10 mouse cellular contexts compared by ENCODE assay signal in the genomic region with DNA sequence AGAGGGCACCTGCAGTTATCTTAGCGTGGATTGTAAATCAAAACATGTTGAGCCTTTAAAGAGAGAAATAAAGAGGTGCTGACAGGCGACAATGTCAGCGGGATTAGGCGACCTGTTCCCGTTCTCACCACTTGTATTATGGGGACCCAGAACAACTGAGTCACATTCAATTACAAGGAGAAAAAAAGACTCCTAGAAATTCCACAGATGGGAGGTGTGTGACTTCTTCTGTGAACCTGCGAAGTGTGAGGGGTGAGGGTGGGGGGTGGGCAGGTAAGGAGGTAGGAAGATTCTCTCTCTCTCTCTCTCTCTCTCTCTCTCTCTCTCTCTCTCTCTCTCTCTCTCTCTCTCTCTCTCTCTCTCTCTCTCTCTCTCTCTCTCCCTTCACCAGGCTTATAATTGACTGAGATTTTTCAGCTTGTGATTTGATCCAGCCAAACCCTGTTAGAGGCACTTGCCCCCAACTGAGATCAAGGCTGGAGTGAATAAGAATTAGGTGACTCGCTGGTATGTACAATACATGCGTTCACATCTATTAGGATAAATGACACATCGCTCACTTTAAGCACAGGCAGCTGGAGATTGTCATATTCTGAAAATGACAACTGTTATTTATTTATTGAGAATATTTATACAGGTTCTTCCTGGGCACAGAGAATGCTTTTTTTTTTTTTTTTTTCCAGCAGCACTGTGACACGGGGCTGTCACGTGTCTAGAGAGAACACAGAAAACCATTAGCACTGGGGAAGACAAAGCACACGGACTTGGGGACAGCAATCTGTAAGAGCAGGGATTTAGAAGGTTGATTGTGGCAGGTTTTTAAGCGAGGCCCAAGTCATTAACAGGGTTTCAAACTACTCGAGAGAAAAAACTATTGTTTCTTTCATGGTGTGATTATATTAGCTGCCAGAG.
DNase-seq lines count a peak whose midpoint lies in the region; ATAC-seq and TF ChIP-seq lines count a peak whose summit lies in the region.
"Had no signal": no experiment of that assay in that cellular context is flagged by ENCODE, and none has a peak within 500 bp of the region (broad histone marks: within the 10 kb centered on the region; RNA-seq: fewer than 3 reads in every experiment).

No protein-coding gene starts in this region.

- DNase-seq in kidney, adult 2 months = peak; percentile 32
- DNase-seq in kidney, postnatal 36 days = no peak
- peak; percentile 22 for DNase-seq in hindbrain, postnatal 0 days (ENCODE audit: low spot score)
- DNase-seq in right cerebral cortex, postnatal 4 days = no peak
- no peak for DNase-seq in right cerebral cortex, postnatal 25 days
- DNase-seq in ovary, postnatal 36 days (ENCODE audit: low spot score) = no peak
- DNase-seq: heart, postnatal 4 days had no signal

- no peak overlapping the region for H3K4me3 ChIP-seq in kidney, adult 2 months (ENCODE audit: insufficient read depth, low read depth, low read length)
- H3K4me3 ChIP-seq in forebrain, embryonic 12.5 days (replicated peaks) = no peak overlapping the region
- H3K4me3 ChIP-seq in hindbrain, postnatal 0 days (ENCODE audit: low read length) = no peak overlapping the region
- peak overlapping the region; percentile 11; the same call in 1 of the 2 replicates for H3K4me3 ChIP-seq in neural tube, embryonic 13.5 days
- H3K4me3 ChIP-seq: myocyte had no signal

- no peak overlapping the region for H3K27ac ChIP-seq in kidney, adult 2 months (ENCODE audit: insufficient read depth, low read depth, low read length)
- H3K27ac ChIP-seq in forebrain, embryonic 12.5 days = peak overlapping the region; percentile 65
- no peak overlapping the region for H3K27ac ChIP-seq in hindbrain, postnatal 0 days
- H3K27ac ChIP-seq in neural tube, embryonic 13.5 days (replicated peaks) = no peak overlapping the region

- ATAC-seq in forebrain, embryonic 12.5 days (ENCODE audit: low FRiP score) = peak; percentile 85
- ATAC-seq in hindbrain, postnatal 0 days = peak; percentile 72; the same call in 1 of the 2 replicates
- ATAC-seq in neural tube, embryonic 13.5 days (ENCODE audit: low read depth) = peak; percentile 75

- peak overlapping the region; percentile 38 for H3K4me2 ChIP-seq in forebrain, embryonic 12.5 days
- H3K4me2 ChIP-seq in hindbrain, postnatal 0 days (ENCODE audit: low read depth, low read length) = no peak overlapping the region
- peak overlapping the region; percentile 37 for H3K4me2 ChIP-seq in neural tube, embryonic 13.5 days

- TF ChIP-seq CTCF in kidney, adult 2 months (conservative IDR thresholded peaks at IDR 0.05; ENCODE audit: insufficient read depth, insufficient read length, low read depth, low read length) = no peak
- no peak for TF ChIP-seq CTCF in hindbrain, postnatal 0 days (IDR thresholded peaks at IDR 0.05; ENCODE audit: low read depth)

- no peak for TF ChIP-seq POLR2A in kidney, adult 2 months (IDR thresholded peaks at IDR 0.05; ENCODE audit: low read depth, low read length)

- H3K4me1 ChIP-seq in kidney, adult 2 months (ENCODE audit: control insufficient read depth, insufficient read depth, low read length) = no peaks in the 10 kb centered on the region
- H3K4me1 ChIP-seq in forebrain, embryonic 12.5 days = peaks cover 28% of the 10 kb centered on the region
- no peaks in the 10 kb centered on the region for H3K4me1 ChIP-seq in hindbrain, postnatal 0 days (ENCODE audit: insufficient read depth, low read length)
- H3K4me1 ChIP-seq in neural tube, embryonic 13.5 days (replicated peaks) = peaks cover 17% of the 10 kb centered on the region

- H3K36me3 ChIP-seq in kidney, adult 2 months (ENCODE audit: control insufficient read depth, insufficient read depth, low read length) = no peaks in the 10 kb centered on the region
- no peaks in the 10 kb centered on the region for H3K36me3 ChIP-seq in forebrain, embryonic 12.5 days (replicated peaks)
- H3K36me3 ChIP-seq in hindbrain, postnatal 0 days (ENCODE audit: insufficient read depth, low read length) = no peaks in the 10 kb centered on the region
- no peaks in the 10 kb centered on the region for H3K36me3 ChIP-seq in neural tube, embryonic 13.5 days

- H3K9ac ChIP-seq in forebrain, embryonic 12.5 days = no peak overlapping the region
- no peak overlapping the region for H3K9ac ChIP-seq in hindbrain, postnatal 0 days (replicated peaks; ENCODE audit: low read length)
- H3K9ac ChIP-seq in neural tube, embryonic 13.5 days = peak overlapping the region; percentile 6; the same call in 1 of the 2 replicates

- no peaks in the 10 kb centered on the region for H3K9me3 ChIP-seq in forebrain, embryonic 12.5 days
- no peaks in the 10 kb centered on the region for H3K9me3 ChIP-seq in hindbrain, postnatal 0 days (ENCODE audit: low read length)
- no peaks in the 10 kb centered on the region for H3K9me3 ChIP-seq in neural tube, embryonic 13.5 days

- 48% methylated on average over 14 of the region's 14 CpGs for WGBS in kidney, adult 2 months
- WGBS in forebrain, embryonic 12.5 days = 4% methylated on average over 14 of the region's 14 CpGs
- 20% methylated on average over 14 of the region's 14 CpGs for WGBS in hindbrain, postnatal 0 days
- 9% methylated on average over 14 of the region's 14 CpGs for whole genome bisulfite sequencing in neural tube, embryonic 13.5 days

- H3K27me3 ChIP-seq in kidney, adult 2 months (replicated peaks; ENCODE audit: control insufficient read depth, insufficient read depth, low read length) = no peaks in the 10 kb centered on the region
- no peaks in the 10 kb centered on the region for H3K27me3 ChIP-seq in forebrain, embryonic 12.5 days
- no peaks in the 10 kb centered on the region for H3K27me3 ChIP-seq in hindbrain, postnatal 0 days (ENCODE audit: insufficient read depth, low read length)
- H3K27me3 ChIP-seq in neural tube, embryonic 13.5 days = peaks cover 20% of the 10 kb centered on the region; the same call in 1 of the 2 replicates

Comparison
In these comparisons a context has a peak if more than half of its experiments do, and no peak if none do; other contexts are left out.
1. DNase-seq: peak in kidney, adult 2 months (single experiment) and hindbrain, postnatal 0 days (single experiment); none in kidney, postnatal 36 days (0 of 2), right cerebral cortex, postnatal 4 days (single experiment), right cerebral cortex, postnatal 25 days (single experiment) and ovary, postnatal 36 days (single experiment).
2. Peak in every context shown above with its lines, with median percentiles within 50 percentile points of each other: ATAC-seq.